Mouse (Mus musculus): Measurements from ENCODE around the gene Itgb4. TPM values are rescaled to one million over a fixed set of nuclear protein-coding genes. Genes with fewer than 3 reads are reported as not detected.
A peak's percentile ranks its signal among the peaks of the same experiment; 100 is the strongest.

Itgb4 gene
- polyA plus RNA-seq (2012; rRNA removed): 0.44 and 0.76 TPM in 2 replicates

DNA sequence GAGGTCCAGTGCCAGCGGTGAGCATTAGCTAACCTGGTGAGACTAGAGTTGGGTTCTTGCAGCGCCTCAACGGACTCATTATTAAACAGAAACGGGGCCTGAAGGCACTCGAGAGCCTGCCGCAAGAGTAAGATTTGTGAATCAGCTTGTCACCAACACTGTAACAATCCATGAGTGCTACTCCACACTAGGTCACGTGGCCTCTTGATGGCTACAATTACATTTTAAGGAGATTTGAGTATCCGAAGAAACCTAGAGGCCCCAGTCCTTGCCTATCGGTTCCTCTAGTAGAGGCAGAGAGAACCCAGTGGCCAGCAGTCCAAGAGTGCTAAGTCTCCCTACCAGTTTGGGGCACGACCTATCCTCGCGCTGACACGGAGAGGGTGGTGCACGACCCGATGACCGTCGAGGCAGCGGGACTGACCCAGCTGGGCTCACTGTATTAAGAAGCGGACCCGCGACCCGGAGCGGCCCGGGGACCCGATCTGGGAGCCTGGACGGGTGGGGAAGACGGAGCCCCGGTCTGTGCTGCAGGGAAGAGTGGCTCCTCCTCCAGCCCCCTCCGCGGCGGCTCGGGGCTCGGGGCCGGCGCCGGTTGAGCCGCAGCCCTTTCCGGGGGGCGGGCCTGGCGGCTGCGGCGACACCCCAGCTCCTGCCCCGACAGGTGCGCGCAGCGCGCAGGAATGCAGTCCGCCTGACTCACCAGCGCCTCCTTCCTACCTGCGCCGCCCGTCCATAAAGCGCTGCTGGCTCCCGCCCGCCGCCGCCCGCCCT lies at the start of gene Itgb4:
TSS of gene Itgb4 (plus strand) at position 401 of the 774 bp plus-strand sequence.
- H3K4me1 ChIP-seq (ENCODE audit: control insufficient read depth, insufficient read depth, low read length): peaks cover 12% of the 10 kb centered on the region
- peak within 1 kb of the TSS; percentile 64 for H3K4me3 ChIP-seq (ENCODE audit: control insufficient read depth, low read depth, low read length)
- TF ChIP-seq POLR2A (IDR thresholded peaks at IDR 0.05; ENCODE audit: control insufficient read depth, low read depth, low read length) (no peak), CTCF (IDR thresholded peaks at IDR 0.05; ENCODE audit: control insufficient read depth, insufficient read depth, insufficient replicate concordance, low read depth, low read length) (no peak)
- no peaks in the 10 kb centered on the region; the same call in 1 of the 2 replicates for H3K27me3 ChIP-seq (ENCODE audit: control insufficient read depth, insufficient read depth, low read length)
- H3K27ac ChIP-seq (ENCODE audit: control insufficient read depth, insufficient read depth, low read depth, low read length): no peak within 1 kb of the TSS
- H3K36me3 ChIP-seq (ENCODE audit: control insufficient read depth, insufficient read depth, low read length): no peaks in the 10 kb centered on the region

DNA sequence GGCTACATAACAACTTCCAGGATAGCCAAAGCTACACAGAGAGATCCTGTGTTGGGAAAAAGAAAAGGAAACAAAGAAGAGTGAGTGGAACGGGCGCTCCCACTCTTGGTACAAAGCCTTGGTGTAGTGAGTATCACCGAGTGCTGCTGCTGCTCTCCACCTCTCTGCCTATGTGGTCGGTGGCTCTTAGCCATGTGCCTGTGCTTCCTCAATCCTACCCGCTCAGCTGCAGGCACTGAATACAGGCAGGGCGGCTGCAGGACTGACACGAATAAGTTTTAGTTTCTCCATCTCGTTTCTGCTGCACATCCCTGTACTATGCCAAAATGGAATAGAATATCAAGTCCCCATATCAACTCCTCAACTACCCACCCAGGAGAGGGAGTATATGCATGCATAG lies 45.5 kb upstream of the Itgb4 start:
- Histone ChIP-seq H3K4me1 (ENCODE audit: control insufficient read depth, insufficient read depth, low read length) (peaks cover 4% of the 10 kb centered on the region; the same call in 1 of the 2 replicates), H3K4me3 (ENCODE audit: control insufficient read depth, low read depth, low read length) (no peak overlapping the region), H3K27ac (ENCODE audit: control insufficient read depth, insufficient read depth, low read depth, low read length) (no peak overlapping the region), H3K27me3 (ENCODE audit: control insufficient read depth, insufficient read depth, low read length) (no peaks in the 10 kb centered on the region), H3K36me3 (ENCODE audit: control insufficient read depth, insufficient read depth, low read length) (peaks cover 2% of the 10 kb centered on the region; the same call in 1 of the 2 replicates)
- no peak for TF ChIP-seq CTCF (IDR thresholded peaks at IDR 0.05; ENCODE audit: control insufficient read depth, insufficient read depth, insufficient replicate concordance, low read depth, low read length)
- no peak for TF ChIP-seq POLR2A (IDR thresholded peaks at IDR 0.05; ENCODE audit: control insufficient read depth, low read depth, low read length)

DNA sequence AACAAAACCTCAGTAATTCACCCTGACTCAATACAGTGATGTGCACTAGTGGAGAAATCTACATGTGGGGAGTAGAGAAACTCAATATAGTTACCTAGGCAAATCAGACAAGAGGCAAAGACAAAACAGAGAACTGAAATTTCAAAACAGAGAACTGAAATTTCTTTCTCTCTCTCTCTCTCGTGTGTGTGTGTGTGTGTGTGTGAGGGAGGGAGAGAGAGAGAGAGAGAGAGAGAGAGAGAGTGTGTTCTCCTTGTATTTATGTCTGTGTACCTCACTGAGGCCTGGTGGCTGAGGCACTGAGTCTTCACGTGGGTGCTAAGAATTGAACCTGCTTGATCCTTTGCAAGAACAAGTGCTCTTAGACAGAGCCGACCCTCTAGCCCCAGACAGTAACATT lies 44.7 kb upstream of the Itgb4 start:
- TF ChIP-seq POLR2A (IDR thresholded peaks at IDR 0.05; ENCODE audit: control insufficient read depth, low read depth, low read length) (no peak), CTCF (IDR thresholded peaks at IDR 0.05; ENCODE audit: control insufficient read depth, insufficient read depth, insufficient replicate concordance, low read depth, low read length) (no peak)
- H3K27ac ChIP-seq (ENCODE audit: control insufficient read depth, insufficient read depth, low read depth, low read length): no peak overlapping the region
- H3K4me1 ChIP-seq (ENCODE audit: control insufficient read depth, insufficient read depth, low read length): peaks cover 4% of the 10 kb centered on the region; the same call in 1 of the 2 replicates
- no peak overlapping the region for H3K4me3 ChIP-seq (ENCODE audit: control insufficient read depth, low read depth, low read length)
- no peaks in the 10 kb centered on the region for H3K27me3 ChIP-seq (ENCODE audit: control insufficient read depth, insufficient read depth, low read length)
- peaks cover 2% of the 10 kb centered on the region; the same call in 1 of the 2 replicates for H3K36me3 ChIP-seq (ENCODE audit: control insufficient read depth, insufficient read depth, low read length)

DNA sequence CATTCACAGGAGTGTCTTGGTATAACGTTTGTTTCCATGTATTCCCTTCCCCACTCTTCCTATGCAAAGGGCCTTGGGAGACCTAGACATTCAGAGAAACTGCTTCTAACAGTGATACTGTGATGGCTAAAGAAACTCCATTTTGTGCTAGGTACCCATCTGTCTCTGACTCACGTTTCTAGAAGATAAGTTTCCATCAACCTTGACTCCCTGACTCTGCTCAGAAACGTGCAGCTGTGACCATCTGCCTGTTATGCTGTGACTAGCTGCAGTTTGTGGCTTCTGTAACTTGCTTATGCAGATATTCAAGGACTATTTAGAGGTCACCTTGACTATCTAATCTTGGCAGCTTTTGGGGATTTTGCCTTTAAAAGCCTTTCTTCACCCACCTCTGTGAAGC lies 43.3 kb upstream of the Itgb4 start:
- H3K27ac ChIP-seq (ENCODE audit: control insufficient read depth, insufficient read depth, low read depth, low read length): no peak overlapping the region
- peaks cover 2% of the 10 kb centered on the region; the same call in 1 of the 2 replicates for H3K36me3 ChIP-seq (ENCODE audit: control insufficient read depth, insufficient read depth, low read length)
- TF ChIP-seq POLR2A (IDR thresholded peaks at IDR 0.05; ENCODE audit: control insufficient read depth, low read depth, low read length) (no peak), CTCF (IDR thresholded peaks at IDR 0.05; ENCODE audit: control insufficient read depth, insufficient read depth, insufficient replicate concordance, low read depth, low read length) (no peak)
- H3K27me3 ChIP-seq (ENCODE audit: control insufficient read depth, insufficient read depth, low read length): no peaks in the 10 kb centered on the region
- H3K4me3 ChIP-seq (ENCODE audit: control insufficient read depth, low read depth, low read length): peak overlapping the region; percentile 48; the same call in 1 of the 2 replicates
- peaks cover 6% of the 10 kb centered on the region for H3K4me1 ChIP-seq (ENCODE audit: control insufficient read depth, insufficient read depth, low read length)

DNA sequence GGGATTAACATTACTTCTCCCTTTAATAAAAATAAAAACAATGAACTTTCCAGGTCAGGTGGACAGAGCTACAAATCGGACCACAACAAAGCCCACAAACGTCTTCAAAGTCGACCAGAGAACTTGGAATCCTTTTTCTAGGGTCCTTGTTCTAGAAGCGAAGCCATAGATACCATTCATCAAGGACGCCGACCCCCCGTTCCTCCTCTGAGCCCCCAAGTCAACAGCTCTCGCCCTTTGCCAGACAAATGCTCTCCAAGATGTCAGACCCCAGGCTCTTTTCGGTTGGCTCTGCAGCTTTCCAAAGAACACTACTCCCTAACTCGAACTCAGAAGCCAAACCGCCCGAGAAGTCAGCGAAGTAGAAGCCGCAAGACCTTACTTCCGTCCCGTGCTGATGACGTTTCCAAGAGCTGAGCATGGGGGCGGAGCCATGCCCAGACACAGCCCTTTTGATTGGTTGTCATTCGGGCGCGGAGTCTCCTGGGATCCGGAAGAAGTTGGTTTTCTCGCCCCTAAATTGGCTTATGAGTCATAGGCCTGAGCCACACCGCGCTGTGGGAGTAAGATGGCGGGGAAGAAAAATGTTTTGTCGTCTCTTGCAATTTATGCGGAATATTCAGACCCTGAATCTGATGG lies 41.3 kb upstream of the Itgb4 start, which contains the start of the genes Sap30bp and Recql5:
TSS of gene Sap30bp (plus strand) at position 175 of the 639 bp plus-strand sequence.
TSS of gene Recql5 (minus strand) at position 370 of the 639 bp plus-strand sequence.
- Histone ChIP-seq H3K4me3 (ENCODE audit: control insufficient read depth, low read depth, low read length) (peak within 1 kb of the TSS; percentile 87), H3K27me3 (ENCODE audit: control insufficient read depth, insufficient read depth, low read length) (no peaks in the 10 kb centered on the region), H3K36me3 (ENCODE audit: control insufficient read depth, insufficient read depth, low read length) (peaks cover 3% of the 10 kb centered on the region), H3K27ac (ENCODE audit: control insufficient read depth, insufficient read depth, low read depth, low read length) (peak within 1 kb of the TSS; percentile 82), H3K4me1 (ENCODE audit: control insufficient read depth, insufficient read depth, low read length) (peaks cover 6% of the 10 kb centered on the region)
- TF ChIP-seq CTCF (IDR thresholded peaks at IDR 0.05; ENCODE audit: control insufficient read depth, insufficient read depth, insufficient replicate concordance, low read depth, low read length) (no peak), POLR2A (IDR thresholded peaks at IDR 0.05; ENCODE audit: control insufficient read depth, low read depth, low read length) (peak; percentile 56; the same call in 1 of the 2 replicates)

DNA sequence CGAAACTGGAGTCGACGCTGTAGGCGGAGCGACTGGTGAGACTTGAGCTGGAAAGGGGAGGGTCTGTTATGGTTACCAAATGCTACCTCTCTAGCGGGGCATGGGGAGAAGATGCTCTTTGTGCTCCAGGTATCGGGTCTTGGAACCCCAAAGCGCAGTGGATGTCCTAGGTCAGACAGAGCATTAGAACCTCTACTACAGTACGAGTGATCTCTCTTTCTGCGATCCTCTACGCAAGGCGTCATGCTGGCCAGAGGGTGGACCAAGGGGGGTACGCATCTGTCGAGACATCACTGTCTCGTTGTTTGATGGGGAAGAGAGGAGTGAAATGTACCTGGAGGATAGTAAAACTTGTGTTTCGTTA lies 40.8 kb upstream of the Itgb4 start:
- peaks cover 2% of the 10 kb centered on the region; the same call in 1 of the 2 replicates for H3K36me3 ChIP-seq (ENCODE audit: control insufficient read depth, insufficient read depth, low read length)
- peaks cover 6% of the 10 kb centered on the region for H3K4me1 ChIP-seq (ENCODE audit: control insufficient read depth, insufficient read depth, low read length)
- peak overlapping the region; percentile 56 for H3K27ac ChIP-seq (ENCODE audit: control insufficient read depth, insufficient read depth, low read depth, low read length)
- H3K27me3 ChIP-seq (ENCODE audit: control insufficient read depth, insufficient read depth, low read length): no peaks in the 10 kb centered on the region
- peak overlapping the region; percentile 87 for H3K4me3 ChIP-seq (ENCODE audit: control insufficient read depth, low read depth, low read length)
- no peak for TF ChIP-seq CTCF (IDR thresholded peaks at IDR 0.05; ENCODE audit: control insufficient read depth, insufficient read depth, insufficient replicate concordance, low read depth, low read length)
- no peak for TF ChIP-seq POLR2A (IDR thresholded peaks at IDR 0.05; ENCODE audit: control insufficient read depth, low read depth, low read length)
